Mouse (Mus musculus) 3134 (cell line): ENCODE data around the gene Wdr45.

Experiments used
- DNase-seq: peaks from one replicate; pipeline ENCODE4 v3.0.0-alpha.2; 2011; ENCODE audit warnings: low spot score; ENCODE audit not compliant: insufficient read length; ENCODE audit errors: extremely low read depth

Wdr45 gene

GRCm38 (mm10) chrX:7762921-7763197 lies 48.7 kb downstream of the Wdr45 start:
- no peak for DNase-seq

GRCm38 (mm10) chrX:7763631-7764393 lies 49.7 kb downstream of the Wdr45 start:
- peak; percentile 63 for DNase-seq

- DNase-seq: no peak
Observed at GRCm38 (mm10) chrX:7764657-7765280, 50.6 kb downstream of the Wdr45 start.

- no peak for DNase-seq
Observed at GRCm38 (mm10) chrX:7765281-7765670, 51.1 kb downstream of the Wdr45 start.

GRCm38 (mm10) chrX:7765764-7766163 lies 51.6 kb downstream of the Wdr45 start:
- DNase-seq: peak; percentile 80

GRCm38 (mm10) chrX:7769302-7770017 lies 55.3 kb downstream of the Wdr45 start:
- no peak for DNase-seq

GRCm38 (mm10) chrX:7772766-7773165 lies 58.6 kb downstream of the Wdr45 start:
- no peak for DNase-seq

- DNase-seq: no peak
Observed at GRCm38 (mm10) chrX:7775501-7776205, 61.5 kb downstream of the Wdr45 start.

GRCm38 (mm10) chrX:7776329-7777082 lies 62.4 kb downstream of the Wdr45 start:
- no peak for DNase-seq
